Mouse (Mus musculus): ENCODE data around the gene Arv1. TPM values are rescaled to one million over a fixed set of nuclear protein-coding genes. Genes with fewer than 3 reads are reported as not detected.

The Arv1 gene
- polyA plus RNA-seq, 1 experiment from 2014 or later, result 13.3 TPM

DNA sequence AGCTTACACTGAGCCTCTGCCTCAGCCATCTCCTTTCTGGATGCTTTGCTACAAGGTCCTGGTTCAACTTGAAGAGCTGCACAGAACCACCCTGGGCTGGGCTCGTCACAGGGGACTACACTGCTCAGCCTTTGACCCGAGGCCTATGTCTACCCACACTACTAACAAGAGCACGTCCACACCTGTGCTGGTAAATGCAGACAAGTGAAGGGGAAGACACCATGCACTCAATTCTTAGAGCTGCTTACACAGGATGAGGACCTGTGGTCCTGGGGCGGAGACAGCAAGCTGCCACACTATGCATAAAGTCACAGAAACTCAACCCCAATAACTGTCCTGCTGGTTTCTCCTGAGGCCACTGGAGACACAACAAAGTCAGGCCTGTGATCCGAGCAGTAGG lies 21.7 kb upstream of the Arv1 start:
- no peak for TF ChIP-seq CTCF (IDR thresholded peaks at IDR 0.05; ENCODE audit: low read depth)
- WGBS, result 84% methylated on average over 5 of the region's 5 CpGs

DNA sequence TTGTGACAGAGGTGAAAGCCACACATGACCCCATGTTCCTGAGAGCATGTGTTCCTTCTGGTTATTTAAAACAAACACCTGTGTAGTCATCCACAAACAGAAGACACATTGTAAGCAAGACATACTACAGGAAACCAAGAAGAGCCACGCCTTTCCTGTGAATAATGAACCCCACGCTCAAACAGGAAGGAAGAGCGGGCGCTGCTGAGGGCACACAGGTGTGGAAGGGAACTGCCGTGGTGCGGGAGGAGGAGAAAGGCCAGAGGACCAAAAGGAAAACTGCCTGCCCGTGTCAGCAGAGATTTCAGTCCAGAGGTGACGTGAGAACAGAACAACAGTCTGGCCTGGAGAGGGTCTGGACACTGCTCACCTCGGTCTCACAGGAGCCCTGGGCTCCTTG lies 20.9 kb upstream of the Arv1 start:
- WGBS, result 54% methylated on average over 9 of the region's 9 CpGs
- H3K4me3 ChIP-seq (ENCODE audit: low read depth, low read length), result no peak overlapping the region
- no peak for TF ChIP-seq CTCF (IDR thresholded peaks at IDR 0.05; ENCODE audit: low read depth)

More for the DNA sequence above, 21.7 kb upstream of the Arv1 start:
- H3K9me3 ChIP-seq (ENCODE audit: control insufficient read depth), result no peaks in the 10 kb centered on the region
- no peak overlapping the region for H3K9ac ChIP-seq (ENCODE audit: low read depth, low read length)
- H3K36me3 ChIP-seq (ENCODE audit: control insufficient read depth, insufficient read depth), result peaks cover 32% of the 10 kb centered on the region; the same call in 1 of the 2 replicates
- no peaks in the 10 kb centered on the region for H3K4me1 ChIP-seq (replicated peaks; ENCODE audit: control insufficient read depth, insufficient read depth, low read length)
- no peak overlapping the region for H3K4me3 ChIP-seq (ENCODE audit: low read depth, low read length)
- ATAC-seq, result no peak
- H3K4me2 ChIP-seq (replicated peaks; ENCODE audit: low read depth), result no peak overlapping the region
- no peak overlapping the region for H3K27ac ChIP-seq (ENCODE audit: low read depth, low read length)
- no peaks in the 10 kb centered on the region for H3K27me3 ChIP-seq (replicated peaks; ENCODE audit: control insufficient read depth, insufficient read depth, low read length)

DNA sequence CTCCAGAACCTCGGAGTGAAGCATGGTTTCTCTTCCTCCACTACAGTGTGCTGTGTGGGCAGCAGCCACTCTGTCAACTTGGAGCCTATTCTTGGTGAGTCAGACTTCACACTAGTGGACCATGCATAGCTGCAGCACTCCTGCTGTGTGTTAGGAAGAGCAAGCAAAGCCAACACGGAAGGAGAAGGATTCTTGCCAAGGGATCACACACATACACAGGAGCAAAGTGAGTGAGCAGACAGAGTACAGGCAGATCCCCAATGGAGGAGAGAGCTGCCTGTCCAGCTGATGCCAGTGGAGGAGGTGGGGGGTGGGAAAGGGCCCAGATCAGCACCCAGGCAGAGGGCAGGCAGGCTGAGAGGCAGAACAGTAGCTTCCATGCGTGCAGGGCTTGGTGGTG lies 19.8 kb upstream of the Arv1 start:
- H3K4me2 ChIP-seq (replicated peaks; ENCODE audit: low read depth), result no peak overlapping the region
- no peaks in the 10 kb centered on the region for H3K4me1 ChIP-seq (replicated peaks; ENCODE audit: control insufficient read depth, insufficient read depth, low read length)
- H3K9me3 ChIP-seq (ENCODE audit: control insufficient read depth), result no peaks in the 10 kb centered on the region
- peaks cover 32% of the 10 kb centered on the region; the same call in 1 of the 2 replicates for H3K36me3 ChIP-seq (ENCODE audit: control insufficient read depth, insufficient read depth)
- H3K4me3 ChIP-seq (ENCODE audit: low read depth, low read length), result no peak overlapping the region
- no peak for ATAC-seq
- H3K27me3 ChIP-seq (replicated peaks; ENCODE audit: control insufficient read depth, insufficient read depth, low read length), result no peaks in the 10 kb centered on the region
- no peak overlapping the region for H3K27ac ChIP-seq (ENCODE audit: low read depth, low read length)
- 84% methylated on average over 3 of the region's 3 CpGs for WGBS
- no peak for TF ChIP-seq CTCF (IDR thresholded peaks at IDR 0.05; ENCODE audit: low read depth)
- H3K9ac ChIP-seq (ENCODE audit: low read depth, low read length), result no peak overlapping the region

More for the DNA sequence above, 20.9 kb upstream of the Arv1 start:
- H3K27me3 ChIP-seq (replicated peaks; ENCODE audit: control insufficient read depth, insufficient read depth, low read length), result no peaks in the 10 kb centered on the region
- H3K4me1 ChIP-seq (replicated peaks; ENCODE audit: control insufficient read depth, insufficient read depth, low read length), result no peaks in the 10 kb centered on the region
- H3K9ac ChIP-seq (ENCODE audit: low read depth, low read length), result no peak overlapping the region
- H3K27ac ChIP-seq (ENCODE audit: low read depth, low read length), result no peak overlapping the region
- ATAC-seq, result no peak
- H3K36me3 ChIP-seq (ENCODE audit: control insufficient read depth, insufficient read depth), result peaks cover 32% of the 10 kb centered on the region; the same call in 1 of the 2 replicates
- H3K4me2 ChIP-seq (replicated peaks; ENCODE audit: low read depth), result no peak overlapping the region
- no peaks in the 10 kb centered on the region for H3K9me3 ChIP-seq (ENCODE audit: control insufficient read depth)

DNA sequence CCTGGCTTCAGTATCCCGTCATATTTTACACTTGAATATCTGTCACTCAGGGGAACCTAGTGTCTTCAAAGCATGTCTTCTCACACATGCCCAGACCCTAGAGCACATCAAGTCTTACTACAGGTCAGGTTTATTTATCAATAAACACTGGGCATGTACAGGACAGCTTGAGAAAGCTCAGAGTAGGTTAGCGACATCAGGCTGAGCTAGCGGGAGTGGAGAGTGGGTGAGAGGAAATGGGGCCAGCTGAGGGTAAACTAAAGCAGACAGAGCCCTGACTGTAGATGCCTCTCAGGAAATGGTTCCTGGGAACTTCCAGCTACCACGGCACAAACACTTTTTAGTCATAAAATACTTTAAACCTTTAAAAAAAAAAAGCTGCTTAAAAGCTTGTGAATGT lies 18.4 kb upstream of the Arv1 start:
- Histone ChIP-seq H3K4me3 (ENCODE audit: low read depth, low read length) (no peak overlapping the region), H3K4me2 (replicated peaks; ENCODE audit: low read depth) (no peak overlapping the region), H3K27me3 (replicated peaks; ENCODE audit: control insufficient read depth, insufficient read depth, low read length) (no peaks in the 10 kb centered on the region), H3K4me1 (replicated peaks; ENCODE audit: control insufficient read depth, insufficient read depth, low read length) (no peaks in the 10 kb centered on the region), H3K27ac (ENCODE audit: low read depth, low read length) (no peak overlapping the region), H3K36me3 (ENCODE audit: control insufficient read depth, insufficient read depth) (peaks cover 25% of the 10 kb centered on the region; the same call in 1 of the 2 replicates), H3K9me3 (ENCODE audit: control insufficient read depth) (no peaks in the 10 kb centered on the region), H3K9ac (ENCODE audit: low read depth, low read length) (no peak overlapping the region)
- TF ChIP-seq CTCF (IDR thresholded peaks at IDR 0.05; ENCODE audit: low read depth), result no peak
- 65% methylated on average over 4 of the region's 4 CpGs for WGBS
- no peak for ATAC-seq

DNA sequence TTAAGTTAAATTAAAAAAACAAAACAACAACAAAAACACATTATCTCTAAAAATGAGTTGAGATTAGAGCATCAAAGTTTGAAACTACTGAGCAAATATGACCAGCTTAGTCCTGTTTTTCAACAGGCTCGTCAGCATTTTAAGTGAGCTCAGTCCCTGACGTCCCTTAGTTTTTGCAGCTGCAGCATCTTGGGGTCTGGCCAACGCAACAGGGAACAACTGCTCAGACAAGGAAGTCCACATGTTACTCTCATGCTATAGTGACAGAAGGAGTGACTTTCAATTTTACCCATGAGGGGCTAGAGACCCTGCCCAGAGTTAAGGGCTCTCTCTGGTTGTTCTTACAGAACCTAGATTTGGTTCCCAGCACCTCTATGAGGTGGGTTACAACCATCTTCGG lies 17.6 kb upstream of the Arv1 start:
- 81% methylated on average over 4 of the region's 4 CpGs for WGBS
- Histone ChIP-seq H3K27ac (ENCODE audit: low read depth, low read length) (no peak overlapping the region), H3K4me2 (replicated peaks; ENCODE audit: low read depth) (no peak overlapping the region), H3K36me3 (ENCODE audit: control insufficient read depth, insufficient read depth) (peaks cover 31% of the 10 kb centered on the region), H3K27me3 (replicated peaks; ENCODE audit: control insufficient read depth, insufficient read depth, low read length) (no peaks in the 10 kb centered on the region), H3K9me3 (ENCODE audit: control insufficient read depth) (no peaks in the 10 kb centered on the region), H3K9ac (ENCODE audit: low read depth, low read length) (no peak overlapping the region), H3K4me1 (replicated peaks; ENCODE audit: control insufficient read depth, insufficient read depth, low read length) (no peaks in the 10 kb centered on the region), H3K4me3 (ENCODE audit: low read depth, low read length) (no peak overlapping the region)
- no peak for TF ChIP-seq CTCF (IDR thresholded peaks at IDR 0.05; ENCODE audit: low read depth)
- no peak for ATAC-seq

DNA sequence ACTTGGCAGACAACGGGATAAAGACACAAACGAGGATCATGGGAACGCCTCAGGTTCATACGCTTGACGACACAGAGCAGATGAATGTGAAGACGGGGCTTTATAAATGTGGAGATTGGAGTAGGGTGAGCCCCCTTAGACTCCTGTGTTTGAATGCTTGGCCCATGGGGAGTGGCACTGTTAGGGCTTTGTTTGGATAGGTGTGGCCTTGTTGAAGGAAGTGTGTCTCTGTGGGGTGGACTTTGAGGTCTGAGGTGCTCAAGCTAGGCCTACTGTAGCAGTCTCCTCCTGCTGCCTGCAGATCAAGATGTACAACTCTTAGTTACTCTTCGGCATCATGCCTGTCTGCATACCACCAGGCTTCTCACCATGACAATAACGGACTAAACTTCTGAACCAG lies 16.1 kb upstream of the Arv1 start:
- Histone ChIP-seq H3K4me2 (replicated peaks; ENCODE audit: low read depth) (no peak overlapping the region), H3K27ac (ENCODE audit: low read depth, low read length) (no peak overlapping the region), H3K9me3 (ENCODE audit: control insufficient read depth) (no peaks in the 10 kb centered on the region), H3K9ac (ENCODE audit: low read depth, low read length) (no peak overlapping the region), H3K4me1 (replicated peaks; ENCODE audit: control insufficient read depth, insufficient read depth, low read length) (no peaks in the 10 kb centered on the region), H3K27me3 (replicated peaks; ENCODE audit: control insufficient read depth, insufficient read depth, low read length) (no peaks in the 10 kb centered on the region), H3K36me3 (ENCODE audit: control insufficient read depth, insufficient read depth) (peaks cover 23% of the 10 kb centered on the region), H3K4me3 (ENCODE audit: low read depth, low read length) (no peak overlapping the region)
- WGBS, result 81% methylated on average over 8 of the region's 8 CpGs
- ATAC-seq, result peak; percentile 72
- no peak for TF ChIP-seq CTCF (IDR thresholded peaks at IDR 0.05; ENCODE audit: low read depth)

DNA sequence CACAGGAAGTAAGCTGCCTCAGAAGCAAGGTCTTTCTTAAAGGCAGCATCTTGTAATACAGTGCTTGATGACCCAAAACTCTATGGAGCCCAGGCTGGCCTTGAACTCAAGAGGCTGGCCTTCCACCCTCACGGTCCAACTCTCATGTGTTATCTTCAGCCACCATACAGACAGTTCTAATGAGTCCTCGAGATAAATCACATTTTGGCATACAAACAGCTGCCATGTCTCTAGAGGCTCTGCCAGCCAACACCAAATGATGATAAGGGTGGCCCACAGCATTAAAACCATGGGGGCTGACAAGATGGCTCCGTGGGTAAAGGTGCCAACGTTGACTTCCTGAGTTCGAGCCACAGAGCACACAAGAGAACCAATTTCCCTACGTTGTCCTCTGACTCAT lies 8.7 kb upstream of the Arv1 start:
- 91% methylated on average over 6 of the region's 6 CpGs for WGBS
- Histone ChIP-seq H3K4me2 (replicated peaks; ENCODE audit: low read depth) (no peak overlapping the region), H3K9me3 (ENCODE audit: control insufficient read depth) (no peaks in the 10 kb centered on the region), H3K9ac (ENCODE audit: low read depth, low read length) (no peak overlapping the region), H3K27me3 (replicated peaks; ENCODE audit: control insufficient read depth, insufficient read depth, low read length) (no peaks in the 10 kb centered on the region), H3K4me3 (ENCODE audit: low read depth, low read length) (no peak overlapping the region), H3K36me3 (ENCODE audit: control insufficient read depth, insufficient read depth) (peaks cover 44% of the 10 kb centered on the region), H3K27ac (ENCODE audit: low read depth, low read length) (no peak overlapping the region), H3K4me1 (replicated peaks; ENCODE audit: control insufficient read depth, insufficient read depth, low read length) (0 out of 2 replicates have a peak, but pooled peaks cover 2% of the 10 kb centered on the region)
- no peak for ATAC-seq
- TF ChIP-seq CTCF (IDR thresholded peaks at IDR 0.05; ENCODE audit: low read depth), result no peak
